Mouse (Mus musculus) testis, adult 2 months (tissue): ENCODE measurements around the gene Gsn. TPM values are rescaled to one million over a fixed set of nuclear protein-coding genes. Genes with fewer than 3 reads are reported as not detected.

Source experiments
- H3K27ac ChIP-seq: fragments of 200-500 bp; 2 replicates; pipeline ENCODE4 v1.5.1; 2012; ENCODE audit warnings: low read depth, low read length; ENCODE audit not compliant: control insufficient read depth, insufficient read depth
- H3K27me3 ChIP-seq: fragments of 200-500 bp; 2 replicates; pipeline ENCODE4 v1.6.1; 2012; ENCODE audit warnings: mild to moderate bottlenecking, low read length, moderate library complexity; ENCODE audit not compliant: control insufficient read depth, insufficient read depth
- H3K36me3 ChIP-seq: fragments of 200-500 bp; 2 replicates; pipeline ENCODE4 v1.6.1; 2012; ENCODE audit warnings: mild to moderate bottlenecking, low read length; ENCODE audit not compliant: control insufficient read depth, insufficient read depth
- H3K4me1 ChIP-seq: fragments of 200-500 bp; 2 replicates; pipeline ENCODE4 v1.6.1; 2012; ENCODE audit warnings: low read length; ENCODE audit not compliant: control insufficient read depth, insufficient read depth
- H3K4me3 ChIP-seq: fragments of 200-500 bp; 2 replicates; pipeline ENCODE4 v1.5.1; 2012; ENCODE audit warnings: low read depth, mild to moderate bottlenecking, low read length, moderate library complexity, mixed read lengths; ENCODE audit not compliant: control insufficient read depth
- CTCF ChIP-seq: fragments of 200-500 bp; IDR thresholded peaks from 2 replicates; pipeline ENCODE4 v1.5.1; 2012; ENCODE audit warnings: low read depth, mild to moderate bottlenecking, inconsistent platforms, low read length, moderate library complexity; ENCODE audit not compliant: control insufficient read depth, insufficient read depth, insufficient replicate concordance
- POLR2A ChIP-seq: fragments of 200-500 bp; IDR thresholded peaks from 2 replicates; pipeline ENCODE4 v1.6.1; 2012; ENCODE audit warnings: low read depth, mild to moderate bottlenecking, inconsistent platforms, low read length, moderate library complexity; ENCODE audit not compliant: control insufficient read depth
- polyA plus RNA-seq: library from polyadenylated mRNA; depleted of rRNA; stranded (reverse); fragments of >200 nt; gene quantifications from 2 replicates; pipeline ENCODE4 v1.2.3, GENCODE M21; 2012

Gsn gene
- polyA plus RNA-seq, 1 experiment: 49.9 TPM

GRCm38 (mm10) chr2:35255462-35255861, 718 bp upstream of the Gsn start:
- Histone ChIP-seq H3K27ac (no peak overlapping the region), H3K36me3 (no peaks in the 10 kb centered on the region), H3K4me3 (no peak overlapping the region), H3K27me3 (no peaks in the 10 kb centered on the region; the same call in 1 of the 2 replicates), H3K4me1 (peaks cover 14% of the 10 kb centered on the region)
- TF ChIP-seq CTCF (no peak), POLR2A (no peak)

- Histone ChIP-seq H3K4me3 (no peak overlapping the region; the same call in 1 of the 2 replicates), H3K4me1 (peaks cover 14% of the 10 kb centered on the region), H3K27me3 (no peaks in the 10 kb centered on the region; the same call in 1 of the 2 replicates), H3K27ac (no peak overlapping the region), H3K36me3 (no peaks in the 10 kb centered on the region)
- no peak for TF ChIP-seq POLR2A
- TF ChIP-seq CTCF: no peak
Measured at GRCm38 (mm10) chr2:35256932-35257331, 752 bp downstream of the Gsn start.

GRCm38 (mm10) chr2:35257886-35258285, 1.7 kb downstream of the Gsn start:
- no peak overlapping the region for H3K4me3 ChIP-seq
- H3K27me3 ChIP-seq: no peaks in the 10 kb centered on the region; the same call in 1 of the 2 replicates
- peaks cover 14% of the 10 kb centered on the region for H3K4me1 ChIP-seq
- no peak overlapping the region for H3K27ac ChIP-seq
- TF ChIP-seq POLR2A (no peak), CTCF (no peak)
- no peaks in the 10 kb centered on the region for H3K36me3 ChIP-seq

- H3K27ac ChIP-seq: no peak overlapping the region
- H3K27me3 ChIP-seq: no peaks in the 10 kb centered on the region; the same call in 1 of the 2 replicates
- peaks cover 14% of the 10 kb centered on the region for H3K4me1 ChIP-seq
- no peaks in the 10 kb centered on the region for H3K36me3 ChIP-seq
- no peak overlapping the region for H3K4me3 ChIP-seq
- TF ChIP-seq CTCF (no peak), POLR2A (no peak)
Measured at GRCm38 (mm10) chr2:35258590-35258989, 2.4 kb downstream of the Gsn start.

- H3K4me1 ChIP-seq: peaks cover 14% of the 10 kb centered on the region
- TF ChIP-seq CTCF (no peak), POLR2A (no peak)
- H3K27me3 ChIP-seq: no peaks in the 10 kb centered on the region; the same call in 1 of the 2 replicates
- H3K27ac ChIP-seq: no peak overlapping the region
- no peak overlapping the region for H3K4me3 ChIP-seq
- no peaks in the 10 kb centered on the region for H3K36me3 ChIP-seq
Measured at GRCm38 (mm10) chr2:35259338-35260080, 3.3 kb downstream of the Gsn start.

GRCm38 (mm10) chr2:35260291-35260690, 4.1 kb downstream of the Gsn start:
- Histone ChIP-seq H3K36me3 (no peaks in the 10 kb centered on the region), H3K27ac (no peak overlapping the region), H3K27me3 (no peaks in the 10 kb centered on the region; the same call in 1 of the 2 replicates), H3K4me1 (peaks cover 14% of the 10 kb centered on the region), H3K4me3 (no peak overlapping the region)
- TF ChIP-seq CTCF (no peak), POLR2A (no peak)

GRCm38 (mm10) chr2:35264095-35264494, 7.9 kb downstream of the Gsn start:
- Histone ChIP-seq H3K4me3 (no peak overlapping the region), H3K27me3 (no peaks in the 10 kb centered on the region), H3K36me3 (no peaks in the 10 kb centered on the region), H3K27ac (no peak overlapping the region), H3K4me1 (peaks cover 2% of the 10 kb centered on the region; the same call in 1 of the 2 replicates)
- TF ChIP-seq POLR2A (no peak), CTCF (no peak)

GRCm38 (mm10) chr2:35265296-35265695, 9.1 kb downstream of the Gsn start:
- Histone ChIP-seq H3K4me1 (peaks cover 9% of the 10 kb centered on the region), H3K4me3 (no peak overlapping the region)

More at GRCm38 (mm10) chr2:35265296-35265695, 9.1 kb downstream of the Gsn start:
- peak; percentile 25; the same call in 1 of the 2 replicates for TF ChIP-seq CTCF
- no peak for TF ChIP-seq POLR2A
- no peaks in the 10 kb centered on the region for H3K27me3 ChIP-seq
- H3K27ac ChIP-seq: no peak overlapping the region
- no peaks in the 10 kb centered on the region for H3K36me3 ChIP-seq
